Mouse (Mus musculus) T-helper 1 cell (primary cell): ENCODE data around the gene Cdk5r1.

ENCODE experiments used
- in situ Hi-C: fragments of 300-600 bp; cut with MboI, MseI; formaldehyde crosslinking; loops from one replicate; pipeline ENCODE4 v1.15.1; 2025; ENCODE audit warnings: high pct_unique_total_duplicates

Gene Cdk5r1

DNA sequence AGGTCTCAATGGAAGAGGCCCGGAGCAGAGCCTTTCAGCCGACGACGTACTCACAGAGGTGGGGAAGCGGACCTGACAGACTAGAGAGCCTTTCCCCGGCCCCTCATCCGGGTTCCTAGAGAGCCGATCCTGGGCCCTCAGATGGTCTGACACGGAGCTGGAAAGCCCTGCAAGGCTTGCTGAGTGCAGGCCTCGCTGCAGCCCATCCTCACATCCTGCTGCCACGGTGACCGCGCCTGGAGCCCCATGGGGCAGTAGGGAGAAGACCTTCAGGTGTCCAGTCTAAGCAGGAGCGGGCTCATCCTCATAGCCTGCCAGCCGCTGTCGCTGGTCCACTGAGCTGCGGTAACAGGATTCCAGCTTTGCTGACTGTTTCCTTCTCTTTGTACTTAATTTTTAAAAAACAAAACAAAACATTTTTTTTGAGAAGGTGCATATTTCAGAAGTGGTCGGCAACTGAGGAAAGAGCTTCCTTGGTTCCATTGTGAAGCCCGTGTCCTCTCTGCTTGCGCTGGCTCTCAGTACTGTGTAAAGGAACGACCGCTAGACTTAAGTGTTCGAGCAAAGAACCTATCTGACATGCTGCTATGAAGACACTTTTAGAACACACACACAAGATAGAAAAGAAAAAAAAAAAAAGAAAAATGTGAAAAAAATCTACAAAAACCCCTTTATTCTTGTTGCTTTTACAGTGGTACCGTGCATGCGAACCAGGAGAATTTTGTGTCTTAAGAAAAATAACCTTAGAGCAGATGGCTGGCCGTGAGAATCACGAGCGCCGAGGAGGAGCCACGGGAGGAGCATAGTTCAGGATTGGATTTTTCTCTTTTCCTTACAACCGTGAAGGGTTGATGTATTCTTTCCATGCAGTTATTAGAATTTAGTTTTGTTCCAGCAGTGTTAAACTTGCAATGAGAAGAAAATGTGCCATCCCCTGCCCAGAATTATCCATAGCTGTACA, 3.4 kb downstream of the Cdk5r1 start:
- in situ Hi-C loops = loop anchor here (5.0 kb wide), 1 partner anchor 47 kb away; no protein-coding TSS in a partner anchor

DNA sequence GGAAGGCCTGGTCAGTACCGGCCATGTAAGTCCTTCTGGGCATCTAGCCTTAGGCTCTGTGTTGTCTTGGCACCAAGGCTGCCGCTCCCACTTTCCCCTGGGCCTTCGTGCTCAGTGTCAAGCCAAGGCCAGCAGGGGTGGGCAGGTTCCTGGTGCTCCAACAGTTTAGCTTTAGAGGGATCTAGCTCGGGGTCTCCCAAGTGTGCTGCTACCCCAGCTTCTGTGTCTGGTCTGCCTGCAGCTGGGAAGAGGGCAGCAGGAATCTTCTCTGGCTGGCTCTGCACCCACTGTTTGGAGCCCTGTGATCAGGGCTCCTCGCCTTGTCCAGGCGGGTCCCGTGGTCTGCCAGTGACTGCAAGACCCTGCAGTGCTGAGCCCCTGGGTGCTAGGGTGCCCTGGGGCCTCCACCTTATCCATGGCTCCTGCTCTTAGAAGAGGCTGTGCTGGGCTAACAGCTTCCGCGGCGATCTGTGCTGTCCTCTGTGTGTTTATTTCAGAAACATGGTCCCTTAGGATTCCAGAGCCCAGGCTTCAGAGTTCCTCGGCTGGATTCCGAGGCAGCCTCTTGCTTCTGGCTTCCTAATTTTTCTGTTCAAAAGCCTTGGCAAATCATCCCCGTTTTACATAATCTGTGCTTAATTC, 4.7 kb downstream of the Cdk5r1 start:
- in situ Hi-C loops = no loop called here

DNA sequence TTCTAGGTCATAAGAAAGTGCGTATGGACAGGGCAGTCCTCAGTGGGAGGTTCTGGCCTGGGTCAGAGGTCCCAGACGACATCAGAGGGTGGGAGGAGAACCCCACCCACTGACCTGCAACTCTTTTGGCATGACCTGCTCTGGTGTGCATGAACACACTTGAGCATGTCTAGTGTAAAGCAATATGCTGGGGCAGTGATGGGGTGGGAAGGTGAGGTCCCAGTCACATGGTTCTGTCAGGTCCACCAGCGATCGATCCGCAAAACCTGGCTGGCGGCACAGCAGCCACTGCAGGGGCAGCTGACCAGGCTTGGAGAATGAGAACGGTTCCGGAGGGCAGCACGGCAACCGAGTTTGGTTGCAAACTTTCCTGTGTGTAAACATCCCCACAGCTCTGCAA, 5.5 kb downstream of the Cdk5r1 start:
- in situ Hi-C loops = no loop called here

DNA sequence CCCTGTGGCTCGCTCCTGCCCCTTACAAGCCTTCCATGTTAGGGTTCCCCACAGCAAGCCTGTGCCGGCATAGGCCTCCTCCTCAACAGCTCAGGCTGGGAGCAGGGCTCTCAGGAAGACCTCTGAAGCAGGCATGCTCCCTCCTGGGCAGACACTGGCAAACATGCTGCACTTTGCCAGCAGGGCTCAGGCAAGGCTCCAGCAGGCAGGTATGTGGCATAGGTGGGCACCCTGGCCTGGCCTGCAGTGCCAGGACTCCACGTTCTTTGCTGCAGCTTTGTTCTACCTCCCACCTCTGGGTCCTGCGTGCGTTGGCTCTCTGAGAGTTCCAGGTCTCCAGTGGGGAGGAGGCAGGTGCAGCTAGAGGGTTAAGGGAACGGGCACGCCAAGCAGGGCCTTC, 6.1 kb downstream of the Cdk5r1 start:
- in situ Hi-C loops = no loop called here

DNA sequence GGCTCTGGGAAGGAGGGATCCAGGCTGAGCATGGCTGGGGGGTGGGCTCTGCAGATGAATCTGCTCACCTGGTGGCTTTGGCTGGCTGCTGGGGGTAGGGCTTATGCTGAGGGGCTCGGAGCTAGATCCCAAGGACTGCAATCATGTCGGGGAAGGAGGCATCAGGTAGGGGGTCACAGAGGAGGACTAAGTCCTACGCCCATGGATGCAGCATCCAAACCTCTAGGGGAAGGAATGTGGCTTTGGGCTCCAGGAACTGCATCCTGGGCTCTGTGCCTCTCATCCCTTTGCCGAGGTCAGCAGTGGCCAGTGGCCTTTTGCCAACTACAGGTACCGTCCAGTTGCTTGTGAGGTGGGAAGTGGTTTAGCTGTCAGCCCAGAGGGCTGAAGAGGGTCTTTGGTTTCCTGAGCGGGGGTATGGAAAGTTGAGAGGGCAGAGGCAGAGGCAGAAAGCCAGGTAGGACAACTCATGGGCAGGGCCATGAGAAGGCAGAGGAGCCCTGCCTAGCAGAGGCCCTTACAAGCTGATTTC, 6.8 kb downstream of the Cdk5r1 start:
- in situ Hi-C loops = no loop called here

DNA sequence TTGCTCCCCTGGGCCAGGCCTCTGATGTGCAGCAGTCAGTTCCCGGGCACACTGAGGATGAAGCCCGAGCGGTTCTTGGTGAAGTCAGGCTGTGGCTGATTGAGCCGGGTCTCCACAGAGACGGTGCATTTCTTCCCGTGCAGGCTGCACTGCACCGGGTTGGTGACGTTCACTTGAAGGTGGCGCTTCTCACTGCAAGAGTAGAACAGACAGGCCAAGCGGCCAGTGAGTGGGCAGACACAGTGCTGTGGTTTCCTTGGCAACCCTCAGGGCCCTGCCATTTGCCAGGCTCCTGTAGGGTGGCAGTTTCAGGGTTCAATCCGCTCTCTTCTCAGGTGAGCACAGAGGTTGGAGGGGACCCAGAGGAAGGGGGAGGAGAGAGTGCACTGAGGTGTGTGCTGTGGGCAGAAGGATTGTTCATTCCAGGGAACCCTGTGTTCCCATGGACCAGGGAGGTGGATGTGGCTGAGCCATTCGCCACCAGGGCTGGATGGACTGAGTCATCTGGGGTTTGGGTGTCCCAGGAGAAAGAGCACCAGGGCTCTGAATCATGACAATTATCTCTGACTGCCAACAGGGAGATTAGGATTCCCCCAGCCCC, 7.5 kb downstream of the Cdk5r1 start:
- in situ Hi-C loops = no loop called here

DNA sequence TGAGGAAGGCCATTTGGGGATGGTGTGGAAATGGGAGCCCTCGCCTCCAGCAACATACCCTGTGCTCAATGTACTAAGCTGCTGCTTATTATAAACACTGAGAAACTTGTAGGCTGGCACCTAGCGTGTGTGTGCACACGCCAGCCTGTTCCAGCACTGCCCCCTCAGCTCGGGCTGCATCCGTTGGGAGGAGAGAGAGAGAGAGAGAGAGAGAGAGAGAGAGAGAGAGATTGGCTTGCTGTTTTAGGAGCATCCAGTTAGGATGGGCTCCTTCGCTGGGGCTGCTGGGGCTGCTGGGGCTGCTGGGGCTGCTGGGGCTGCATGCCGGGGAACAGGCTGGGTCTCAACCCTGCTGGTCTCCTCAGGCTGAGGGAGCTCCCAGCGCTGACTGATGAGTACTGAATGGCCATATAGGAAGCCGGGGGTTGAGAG, 8.3 kb downstream of the Cdk5r1 start:
- in situ Hi-C loops = no loop called here

DNA sequence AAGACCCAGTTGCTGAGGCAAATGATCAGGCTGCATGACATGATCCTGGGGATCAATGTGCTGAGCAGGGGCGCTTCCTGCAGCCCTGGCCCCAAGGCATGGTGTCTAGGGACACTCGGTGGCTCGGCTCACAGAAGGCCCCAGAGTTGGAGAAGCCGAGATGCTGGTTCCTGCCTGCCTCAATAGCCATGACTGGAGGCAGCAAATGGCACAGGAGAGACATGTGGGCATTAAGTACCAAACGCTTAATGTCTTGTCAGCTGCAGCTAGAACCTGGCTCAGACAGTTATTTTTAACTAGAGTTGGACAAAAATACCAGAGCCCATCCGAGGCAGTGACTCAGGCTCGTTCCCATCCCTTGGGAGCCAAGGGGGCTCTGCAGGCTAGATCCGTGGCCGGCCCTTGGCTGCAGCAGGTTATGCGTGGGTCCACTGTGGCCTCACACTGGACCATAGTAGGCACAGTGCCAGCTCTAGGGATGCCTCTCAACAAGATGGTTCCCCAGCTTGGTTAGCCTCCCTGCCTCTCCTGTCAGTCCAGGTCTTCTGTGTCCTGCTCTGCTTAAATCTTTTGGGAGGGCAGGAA, 8.9 kb downstream of the Cdk5r1 start:
- in situ Hi-C loops = no loop called here

DNA sequence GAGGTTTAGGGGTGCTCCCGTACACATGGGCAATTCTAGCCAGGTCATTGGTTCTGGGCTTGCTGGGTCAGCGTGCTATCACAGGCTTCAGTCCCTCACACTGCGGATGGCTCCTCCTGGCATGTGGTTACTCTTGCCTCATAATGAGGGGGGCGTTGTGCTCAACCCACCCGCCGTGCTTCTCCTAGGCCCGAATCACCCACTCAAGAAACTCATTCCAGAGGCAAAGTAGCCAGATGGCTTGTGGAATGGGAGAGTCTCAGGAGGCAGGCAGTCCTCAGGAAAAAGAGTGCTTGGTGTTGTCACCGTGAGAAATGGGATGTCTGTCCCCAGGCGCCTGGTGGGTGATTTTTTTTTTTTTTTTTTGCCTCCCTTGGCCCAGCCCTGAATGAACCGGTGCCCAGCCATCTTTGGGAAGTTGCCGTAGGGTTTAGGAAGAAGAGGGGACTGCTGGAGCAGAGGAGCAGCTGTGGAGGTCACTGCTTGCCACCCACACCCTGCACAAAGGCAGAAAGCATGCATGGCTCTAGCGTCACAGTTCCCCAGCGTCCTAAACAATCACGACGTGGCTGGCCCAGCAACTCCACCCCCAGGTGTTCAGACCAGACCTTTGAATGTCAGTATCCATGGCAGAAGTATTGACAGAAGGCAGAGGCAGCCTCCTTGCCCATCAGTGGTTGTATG, 11.2 kb downstream of the Cdk5r1 start:
- in situ Hi-C loops = no loop called here

DNA sequence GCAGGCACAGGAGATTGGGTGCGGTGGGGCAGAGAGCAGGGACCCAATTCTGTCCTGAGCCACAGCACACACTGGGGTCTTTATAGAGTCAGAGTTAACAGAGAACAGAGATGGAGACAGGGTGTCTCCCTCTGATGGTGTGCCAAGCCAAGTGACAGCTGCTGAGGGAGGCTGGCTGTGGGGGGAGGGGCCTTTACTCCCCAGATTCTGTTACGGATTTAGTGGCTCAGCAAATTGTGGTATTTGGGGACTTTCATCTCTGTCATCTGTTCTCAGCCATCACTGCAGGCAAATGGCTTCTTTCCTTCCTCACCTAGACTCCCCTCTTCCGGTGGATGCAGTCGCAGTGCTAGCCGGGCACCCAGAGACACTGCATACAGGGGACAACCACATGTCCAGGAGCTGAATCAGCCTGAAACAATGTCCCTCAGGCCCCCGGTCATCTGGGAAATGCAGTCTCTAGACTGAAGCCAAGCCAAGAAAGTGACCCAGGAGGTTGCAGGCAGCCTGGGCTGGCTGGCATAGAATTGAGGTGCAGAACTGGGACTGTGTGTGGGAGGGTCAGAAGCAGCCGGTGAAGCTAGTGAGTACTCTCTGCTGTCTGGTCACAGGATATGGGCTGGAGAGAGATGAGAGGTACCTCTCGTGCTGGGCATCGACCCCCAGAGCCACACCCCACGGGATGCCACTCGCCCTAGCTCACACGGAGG, 12.5 kb downstream of the Cdk5r1 start:
- in situ Hi-C loops = no loop called here

DNA sequence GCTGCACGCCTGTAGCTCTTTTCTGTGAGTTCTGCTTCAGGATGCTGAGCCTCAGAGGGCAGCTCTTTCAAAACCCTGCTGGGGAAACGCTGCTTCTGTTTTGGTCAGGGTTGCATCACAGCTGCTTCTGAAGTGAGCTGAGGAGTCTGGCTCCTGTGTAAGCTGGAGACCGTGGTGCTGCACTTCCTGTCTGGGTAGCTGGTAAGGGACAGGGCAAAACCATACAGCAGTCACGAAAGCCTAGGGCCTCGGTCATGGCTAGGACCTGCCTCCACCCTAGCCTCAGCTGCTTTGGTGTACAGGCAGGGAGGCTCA, 13.0 kb downstream of the Cdk5r1 start:
- in situ Hi-C loops = no loop called here

DNA sequence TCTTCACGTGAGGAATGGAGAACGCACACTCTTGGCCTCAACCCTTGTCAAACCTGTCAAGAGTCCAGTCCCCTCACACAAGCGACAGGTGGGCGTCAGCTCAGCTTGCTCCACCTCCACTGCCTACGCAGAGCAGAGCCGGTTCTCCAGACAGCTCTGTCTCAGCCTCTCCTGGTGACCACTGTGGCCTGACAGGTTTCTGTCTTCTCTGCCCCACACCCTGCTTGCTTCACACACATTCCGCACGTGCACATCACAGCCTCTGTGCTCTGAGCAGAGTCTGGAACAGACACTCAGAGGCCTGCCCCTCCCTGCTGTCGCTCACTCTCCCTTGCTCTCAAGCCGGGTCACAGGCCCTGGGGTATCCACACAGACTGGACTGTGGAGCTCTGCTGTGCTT, 14.0 kb downstream of the Cdk5r1 start:
- in situ Hi-C loops = no loop called here

DNA sequence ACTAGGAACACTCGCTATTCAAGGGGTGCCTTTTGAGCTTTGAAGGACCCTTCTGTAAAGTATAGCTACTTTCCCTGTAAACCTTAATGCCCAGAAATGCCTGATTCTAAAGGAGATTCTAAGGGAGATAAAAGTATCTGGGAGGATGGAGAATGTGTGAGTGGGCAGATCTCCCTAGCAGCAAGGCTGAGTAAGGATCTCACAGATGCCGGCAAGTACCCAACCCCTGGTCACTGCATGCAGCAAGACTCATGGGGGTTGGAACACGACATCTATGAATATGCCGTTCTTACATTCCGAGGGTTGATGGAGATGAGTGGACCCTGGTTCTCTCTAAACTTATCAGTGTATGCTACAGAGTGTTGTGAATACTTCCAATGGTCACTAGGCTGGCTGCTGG, 16.4 kb downstream of the Cdk5r1 start:
- in situ Hi-C loops = no loop called here

DNA sequence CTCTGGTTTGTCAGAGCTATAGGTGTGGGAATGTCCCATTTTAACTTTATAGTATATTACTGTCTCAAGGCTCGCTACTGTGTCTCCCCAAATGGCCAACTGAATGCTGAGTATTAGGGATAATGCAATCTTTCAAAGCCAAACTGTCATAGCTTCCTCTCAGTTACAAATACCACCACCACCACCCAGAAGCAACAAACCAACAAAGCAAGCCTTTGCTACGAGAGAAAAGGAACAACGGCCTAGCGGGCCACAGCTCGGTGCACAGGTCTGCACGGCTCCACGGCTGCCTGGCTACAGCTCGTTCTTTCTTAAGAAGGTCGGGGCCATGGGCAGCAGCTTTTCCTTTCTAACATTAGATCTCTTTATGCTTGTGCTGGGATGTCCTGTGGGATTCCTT, 18.0 kb downstream of the Cdk5r1 start:
- in situ Hi-C loops = no loop called here

DNA sequence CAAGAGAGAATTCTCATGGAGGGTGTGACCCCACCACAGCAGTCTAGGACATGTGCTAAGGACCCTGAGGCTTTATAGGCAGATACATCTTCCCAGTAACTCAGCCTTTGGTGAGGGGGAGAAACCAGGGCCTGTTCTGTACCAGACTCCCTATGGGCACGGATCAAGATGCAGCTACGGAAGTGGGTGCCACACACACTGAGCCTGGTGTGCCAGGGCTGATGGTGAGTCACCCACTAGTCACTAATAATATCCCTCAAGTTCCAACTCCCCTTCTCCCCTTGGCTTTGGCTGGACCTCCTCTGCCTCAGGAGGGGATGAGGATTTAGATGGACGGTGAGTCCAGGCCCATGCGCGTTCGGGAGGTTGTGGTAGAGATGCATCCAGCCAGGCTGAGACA, 19.1 kb downstream of the Cdk5r1 start:
- in situ Hi-C loops = no loop called here

DNA sequence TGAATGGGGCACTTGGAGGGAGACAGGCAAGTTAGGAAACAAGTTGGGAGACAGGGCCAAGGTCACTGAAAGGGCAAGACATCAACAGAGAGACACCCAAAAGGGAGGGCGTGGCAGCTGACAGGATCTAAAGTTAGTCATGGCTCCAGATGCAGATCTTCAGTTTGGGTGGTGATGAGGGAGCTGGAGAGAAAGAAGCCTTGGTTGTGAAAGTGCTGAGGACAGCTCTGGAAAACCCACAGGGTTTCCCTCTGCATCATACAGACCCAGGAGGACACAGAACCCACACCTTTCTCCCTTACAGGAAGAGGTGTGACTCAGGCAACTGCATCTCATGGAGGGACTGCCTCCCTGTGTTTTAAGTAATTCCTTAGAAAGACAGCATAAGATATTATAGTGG, 19.8 kb downstream of the Cdk5r1 start:
- in situ Hi-C loops = no loop called here

DNA sequence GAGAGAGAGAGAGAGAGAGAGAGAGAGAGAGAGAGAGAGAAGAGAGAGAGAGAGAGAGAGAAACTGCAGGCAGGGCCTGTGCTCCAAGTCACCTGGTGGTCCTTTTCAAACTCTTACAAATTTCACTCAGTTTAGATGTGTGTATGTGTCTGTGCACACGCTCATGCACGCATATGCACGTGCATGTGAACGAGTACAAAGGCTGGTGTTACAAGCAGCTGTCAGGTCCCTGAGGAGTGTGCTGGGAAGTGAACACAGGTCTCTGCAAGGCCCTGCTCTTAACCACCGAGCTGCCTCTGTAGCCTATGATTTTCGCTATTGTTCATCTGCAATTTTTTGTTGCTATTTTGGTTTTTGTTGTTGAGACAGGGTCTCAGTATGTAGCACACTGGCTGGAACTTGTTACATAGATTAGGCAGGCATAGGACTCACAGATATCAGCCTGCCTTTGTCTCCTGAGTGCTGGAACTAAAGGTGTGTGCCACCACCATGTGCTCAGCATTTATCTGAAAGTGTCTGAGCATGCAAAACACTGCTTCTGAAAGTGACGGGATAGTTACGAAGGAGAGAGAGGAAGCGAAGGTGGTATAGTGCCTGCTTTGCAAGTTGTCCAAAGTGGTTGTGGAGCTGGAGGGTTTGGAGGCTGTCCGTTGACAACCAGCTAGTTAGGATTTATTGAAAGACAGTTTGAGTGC, 20.5 kb downstream of the Cdk5r1 start:
- in situ Hi-C loops = no loop called here

DNA sequence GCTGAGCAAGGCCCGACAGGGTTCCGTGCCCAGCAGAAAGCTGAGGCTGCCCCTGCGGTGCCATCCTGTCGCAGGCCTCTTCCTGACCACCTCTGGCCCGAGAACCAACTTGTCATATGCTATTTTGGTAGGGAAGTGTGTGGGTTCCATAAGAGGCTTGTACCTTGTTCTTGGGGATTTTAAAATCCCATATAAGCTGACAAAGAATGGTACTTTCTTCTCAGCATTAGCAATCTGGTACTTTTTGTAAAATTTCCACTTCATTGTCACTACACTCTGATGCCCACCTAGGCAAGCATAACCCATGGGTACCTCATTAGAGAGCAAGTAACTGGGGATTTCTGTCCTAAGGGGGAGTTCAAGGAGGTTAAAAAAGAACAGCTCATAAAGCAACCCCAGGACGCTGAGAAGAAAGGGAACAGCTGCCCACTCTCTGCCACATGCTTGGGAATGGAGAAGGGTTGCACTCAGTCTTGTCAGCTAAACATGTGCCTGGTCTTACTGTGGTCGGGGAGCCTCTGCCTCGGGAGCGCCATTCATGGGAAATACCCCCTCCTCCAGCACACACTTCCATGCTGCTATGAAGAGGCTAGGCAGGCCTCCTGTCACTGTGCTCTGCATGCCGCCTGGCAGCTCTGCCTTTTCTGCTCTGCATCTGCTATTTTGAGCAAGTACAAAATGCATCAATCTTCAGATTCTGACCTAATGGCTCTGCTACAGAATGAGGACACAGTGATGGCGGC, 21.7 kb downstream of the Cdk5r1 start:
- in situ Hi-C loops = no loop called here

DNA sequence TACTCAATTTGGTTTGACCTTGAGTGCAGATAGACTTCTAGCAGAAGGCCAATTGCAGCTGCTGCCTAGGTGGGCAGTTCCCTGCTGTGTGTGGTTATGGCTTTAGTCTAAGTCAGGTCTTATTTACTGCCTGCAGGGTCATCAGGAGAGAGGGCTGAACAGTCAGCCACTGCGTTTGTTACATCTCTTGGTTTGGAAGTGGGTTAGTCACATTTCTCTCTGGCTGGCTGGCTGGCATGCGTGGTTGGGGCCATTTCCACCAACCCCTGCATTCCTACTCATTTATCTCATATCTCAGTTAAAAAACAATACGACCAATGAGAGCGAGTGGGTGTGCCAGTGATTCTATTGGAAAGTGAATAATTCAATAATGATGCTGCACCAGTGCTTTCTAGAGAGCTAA, 22.7 kb downstream of the Cdk5r1 start:
- in situ Hi-C loops = no loop called here

DNA sequence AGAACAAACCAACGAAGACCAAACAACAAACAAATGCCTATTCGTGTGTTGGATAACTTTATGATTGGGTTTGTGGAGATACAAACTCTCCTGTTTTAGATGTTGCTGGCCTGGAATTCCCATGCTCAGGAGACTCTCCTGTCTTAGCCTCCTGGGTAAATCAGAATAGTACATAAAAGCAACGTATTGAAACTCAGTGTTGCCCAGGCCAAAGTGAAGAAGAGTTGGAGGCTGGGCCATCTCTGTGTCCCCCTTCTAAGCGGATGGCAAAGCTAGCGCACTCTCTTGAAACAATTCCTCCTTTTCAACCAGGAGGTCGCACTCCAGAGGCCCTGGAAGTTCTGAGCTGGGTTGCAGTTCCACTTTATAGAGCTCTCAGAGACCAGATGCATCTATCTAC, 26.5 kb downstream of the Cdk5r1 start:
- in situ Hi-C loops = loop anchor here (10.0 kb wide), 1 partner anchor 282 kb away; the partner anchor contains the start of gene Myo1d
